Mouse (Mus musculus) heart, embryonic 15.5 days (tissue): ENCODE data around the gene Mkrn2. TPM values are rescaled to one million over a fixed set of nuclear protein-coding genes. Genes with fewer than 3 reads are reported as not detected.
A peak's percentile ranks its signal among the peaks of the same experiment; 100 is the strongest.

ENCODE experiments used
- ATAC-seq: fragments of 200-750 bp; cut with Nextera tagmentation; replicated peaks from 2 replicates; pipeline ENCODE4 v1.8.0; 2017; ENCODE audit warnings: low read depth, moderate TSS enrichment; ENCODE audit not compliant: insufficient number of reproducible peaks, insufficient read depth, low FRiP score
- H3K27ac ChIP-seq: fragments of 300-500 bp; sonication (generic); 2 replicates; pipeline ENCODE4 v1.5.1; 2015; ENCODE audit warnings: mild to moderate bottlenecking, inconsistent platforms
- H3K27me3 ChIP-seq: fragments of 300-500 bp; sonication (generic); 2 replicates; pipeline ENCODE4 v1.6.1; 2015; ENCODE audit warnings: inconsistent platforms
- H3K36me3 ChIP-seq: fragments of 300-500 bp; sonication (generic); 2 replicates; pipeline ENCODE4 v1.6.1; 2015; ENCODE audit warnings: mild to moderate bottlenecking, inconsistent platforms
- H3K4me1 ChIP-seq: fragments of 300-500 bp; sonication (generic); replicated peaks from 2 replicates; pipeline ENCODE4 v1.6.1; 2015; ENCODE audit warnings: inconsistent platforms
- H3K4me2 ChIP-seq: fragments of 300-500 bp; sonication (generic); 2 replicates; pipeline ENCODE4 v1.6.1; 2015; ENCODE audit warnings: inconsistent platforms, mild to moderate bottlenecking, moderate library complexity
- H3K4me3 ChIP-seq: fragments of 300-500 bp; sonication (generic); 2 replicates; pipeline ENCODE4 v1.5.1; 2015; ENCODE audit warnings: mild to moderate bottlenecking, inconsistent platforms
- H3K9ac ChIP-seq: fragments of 300-500 bp; sonication (generic); 2 replicates; pipeline ENCODE4 v1.6.1; 2015; ENCODE audit warnings: mild to moderate bottlenecking, inconsistent platforms
- H3K9me3 ChIP-seq: fragments of 300-500 bp; sonication (generic); replicated peaks from 2 replicates; pipeline ENCODE4 v1.6.1; 2016; ENCODE audit warnings: inconsistent platforms
- WGBS: fragments of 180-500 bp; shearing (Covaris S2); methylation state at CpG from one replicate; pipeline ENCODE4 v1.1.7; 2015; ENCODE audit warnings: mixed read lengths; 5-methylcytosine and 5-hydroxymethylcytosine counted together
- polyA plus RNA-seq: library from polyadenylated mRNA; unstranded; fragments of >200 nt; fragmentation: Nextera tagmentation; extraction: Ambion mirVana; gene quantifications from 2 replicates; pipeline ENCODE4 v1.2.1, GENCODE M21; 2015

Mkrn2 gene
- 20.5 and 26.3 TPM in 2 replicates for polyA plus RNA-seq

GRCm38 (mm10) chr6:115601715-115602523 is at the start of gene Mkrn2:
Gene Mkrn2 (plus strand): TSS chr6:115601902.
- no peaks in the 10 kb centered on the region for H3K27me3 ChIP-seq
- H3K36me3 ChIP-seq: no peaks in the 10 kb centered on the region
- peaks cover 11% of the 10 kb centered on the region; the same call in 1 of the 2 replicates for H3K4me1 ChIP-seq
- H3K4me2 ChIP-seq: peak within 1 kb of the TSS; percentile 75
- peak within 1 kb of the TSS; percentile 88 for H3K27ac ChIP-seq
- H3K9ac ChIP-seq: peak within 1 kb of the TSS; percentile 95
- ATAC-seq: peak; percentile 91
- WGBS: under 1% methylated on average over 56 of the region's 61 CpGs
- no peaks in the 10 kb centered on the region for H3K9me3 ChIP-seq
- H3K4me3 ChIP-seq: peak within 1 kb of the TSS; percentile 97

- Histone ChIP-seq H3K9ac (no peak overlapping the region), H3K9me3 (no peaks in the 10 kb centered on the region), H3K4me3 (no peak overlapping the region), H3K4me1 (peaks cover 12% of the 10 kb centered on the region), H3K27ac (no peak overlapping the region), H3K27me3 (no peaks in the 10 kb centered on the region), H3K36me3 (peaks cover 17% of the 10 kb centered on the region; the same call in 1 of the 2 replicates), H3K4me2 (no peak overlapping the region)
- ATAC-seq: no peak
- 50% methylated on average over 5 of the region's 5 CpGs for WGBS
Observed at GRCm38 (mm10) chr6:115555485-115555884, 46.2 kb upstream of the Mkrn2 start.

GRCm38 (mm10) chr6:115558176-115558575 is 43.5 kb upstream of the Mkrn2 start:
- WGBS: 91% methylated on average over 2 of the region's 2 CpGs
- peaks cover 22% of the 10 kb centered on the region; the same call in 1 of the 2 replicates for H3K36me3 ChIP-seq
- ATAC-seq: no peak
- no peaks in the 10 kb centered on the region for H3K27me3 ChIP-seq
- H3K4me3 ChIP-seq: no peak overlapping the region
- H3K9ac ChIP-seq: no peak overlapping the region
- H3K4me2 ChIP-seq: no peak overlapping the region
- H3K4me1 ChIP-seq: peaks cover 13% of the 10 kb centered on the region
- no peaks in the 10 kb centered on the region for H3K9me3 ChIP-seq
- H3K27ac ChIP-seq: no peak overlapping the region

GRCm38 (mm10) chr6:115559651-115560632 is 41.8 kb upstream of the Mkrn2 start:
- Histone ChIP-seq H3K9me3 (no peaks in the 10 kb centered on the region), H3K4me1 (peaks cover 13% of the 10 kb centered on the region), H3K4me2 (peak overlapping the region; percentile 35; the same call in 1 of the 2 replicates), H3K36me3 (peaks cover 12% of the 10 kb centered on the region; the same call in 1 of the 2 replicates), H3K4me3 (no peak overlapping the region), H3K27me3 (no peaks in the 10 kb centered on the region), H3K9ac (no peak overlapping the region), H3K27ac (peak overlapping the region; percentile 22)
- ATAC-seq: peak; percentile 71
- 35% methylated on average over 21 of the region's 21 CpGs for WGBS

- no peak overlapping the region for H3K4me3 ChIP-seq
- no peak overlapping the region for H3K4me2 ChIP-seq
- peaks cover 43% of the 10 kb centered on the region for H3K36me3 ChIP-seq
- ATAC-seq: no peak
- H3K9ac ChIP-seq: no peak overlapping the region
- 87% methylated on average over 6 of the region's 6 CpGs for WGBS
- no peak overlapping the region for H3K27ac ChIP-seq
- H3K4me1 ChIP-seq: peaks cover under 1% of the 10 kb centered on the region; the same call in 1 of the 2 replicates
- H3K27me3 ChIP-seq: no peaks in the 10 kb centered on the region
- no peaks in the 10 kb centered on the region for H3K9me3 ChIP-seq
Observed at GRCm38 (mm10) chr6:115565479-115566045, 36.1 kb upstream of the Mkrn2 start.

- ATAC-seq: no peak
- H3K4me2 ChIP-seq: no peak overlapping the region
- WGBS: 86% methylated on average over 7 of the region's 7 CpGs
- H3K4me3 ChIP-seq: no peak overlapping the region
- H3K4me1 ChIP-seq: no peaks in the 10 kb centered on the region
- no peaks in the 10 kb centered on the region for H3K27me3 ChIP-seq
- no peak overlapping the region for H3K27ac ChIP-seq
- no peak overlapping the region for H3K9ac ChIP-seq
- no peaks in the 10 kb centered on the region for H3K9me3 ChIP-seq
- H3K36me3 ChIP-seq: peaks cover 46% of the 10 kb centered on the region
Observed at GRCm38 (mm10) chr6:115574171-115574570, 27.5 kb upstream of the Mkrn2 start.

GRCm38 (mm10) chr6:115577407-115577806 is 24.3 kb upstream of the Mkrn2 start:
- 80% methylated on average over 5 of the region's 5 CpGs for WGBS
- peaks cover 31% of the 10 kb centered on the region; the same call in 1 of the 2 replicates for H3K36me3 ChIP-seq

GRCm38 (mm10) chr6:115577941-115578340 is 23.8 kb upstream of the Mkrn2 start:
- no peak for ATAC-seq
- H3K9ac ChIP-seq: no peak overlapping the region
- H3K27ac ChIP-seq: no peak overlapping the region
- no peaks in the 10 kb centered on the region for H3K27me3 ChIP-seq
- peaks cover 31% of the 10 kb centered on the region; the same call in 1 of the 2 replicates for H3K36me3 ChIP-seq
- no peak overlapping the region for H3K4me2 ChIP-seq
- no peak overlapping the region for H3K4me3 ChIP-seq
- H3K4me1 ChIP-seq: no peaks in the 10 kb centered on the region
- no peaks in the 10 kb centered on the region for H3K9me3 ChIP-seq
- 92% methylated on average over 9 of the region's 9 CpGs for WGBS

More at GRCm38 (mm10) chr6:115577407-115577806, 24.3 kb upstream of the Mkrn2 start:
- Histone ChIP-seq H3K9ac (no peak overlapping the region), H3K27ac (no peak overlapping the region), H3K4me1 (no peaks in the 10 kb centered on the region), H3K9me3 (no peaks in the 10 kb centered on the region), H3K4me3 (no peak overlapping the region), H3K4me2 (no peak overlapping the region), H3K27me3 (no peaks in the 10 kb centered on the region)
- no peak for ATAC-seq

- Histone ChIP-seq H3K4me1 (no peaks in the 10 kb centered on the region), H3K36me3 (peaks cover 20% of the 10 kb centered on the region; the same call in 1 of the 2 replicates), H3K27ac (no peak overlapping the region), H3K4me2 (no peak overlapping the region), H3K9me3 (no peaks in the 10 kb centered on the region), H3K9ac (no peak overlapping the region), H3K27me3 (no peaks in the 10 kb centered on the region), H3K4me3 (no peak overlapping the region)
- WGBS: 79% methylated on average over 3 of the region's 3 CpGs
- no peak for ATAC-seq
Observed at GRCm38 (mm10) chr6:115580810-115581209, 20.9 kb upstream of the Mkrn2 start.

GRCm38 (mm10) chr6:115582328-115583115 is 19.2 kb upstream of the Mkrn2 start:
- Histone ChIP-seq H3K4me3 (no peak overlapping the region), H3K36me3 (peaks cover 16% of the 10 kb centered on the region; the same call in 1 of the 2 replicates), H3K9me3 (no peaks in the 10 kb centered on the region), H3K4me1 (peaks cover 7% of the 10 kb centered on the region), H3K9ac (no peak overlapping the region), H3K4me2 (no peak overlapping the region), H3K27me3 (no peaks in the 10 kb centered on the region), H3K27ac (no peak overlapping the region)
- ATAC-seq: no peak
- 81% methylated on average over 10 of the region's 10 CpGs for WGBS
